Mouse (Mus musculus) CD4-positive, CD25-positive, alpha-beta regulatory T cell, adult 4 months (primary cell): ENCODE results near the gene Setx. TPM values are rescaled to one million over a fixed set of nuclear protein-coding genes. Genes with fewer than 3 reads are reported as not detected.

Source experiments
- ATAC-seq: one replicate; pipeline ENCODE4 v1.8.0; 2017
- polyA plus RNA-seq, 2 experiments: library from polyadenylated mRNA; unstranded; fragments of 100-300 nt; shearing (Covaris generic); gene quantifications; one replicate each; pipeline ENCODE4 v1.2.1; 2017

Gene Setx
- polyA plus RNA-seq, 2 experiments from 2014 or later, result 27.6 to 40.7 TPM

DNA sequence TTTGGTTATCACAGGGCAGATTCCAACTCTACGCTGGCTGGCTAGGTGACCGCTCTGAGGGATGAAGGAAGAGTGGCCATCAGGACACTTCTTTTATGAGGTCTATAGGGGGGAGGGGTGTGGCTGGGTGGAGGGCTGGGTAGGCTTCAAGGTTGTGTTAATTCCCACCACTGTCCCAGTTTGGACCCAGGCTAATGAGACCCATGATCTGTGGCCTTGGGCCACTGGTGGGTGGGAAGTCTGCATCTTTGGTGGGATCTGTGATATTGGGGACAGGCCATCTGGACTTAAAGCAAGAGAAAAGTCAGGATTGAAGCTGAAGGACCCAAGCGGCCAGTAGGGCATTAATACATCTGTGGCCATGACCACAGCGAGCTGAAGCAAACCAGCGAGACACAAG lies 94.8 kb downstream of the Setx start:
- no peak for ATAC-seq

DNA sequence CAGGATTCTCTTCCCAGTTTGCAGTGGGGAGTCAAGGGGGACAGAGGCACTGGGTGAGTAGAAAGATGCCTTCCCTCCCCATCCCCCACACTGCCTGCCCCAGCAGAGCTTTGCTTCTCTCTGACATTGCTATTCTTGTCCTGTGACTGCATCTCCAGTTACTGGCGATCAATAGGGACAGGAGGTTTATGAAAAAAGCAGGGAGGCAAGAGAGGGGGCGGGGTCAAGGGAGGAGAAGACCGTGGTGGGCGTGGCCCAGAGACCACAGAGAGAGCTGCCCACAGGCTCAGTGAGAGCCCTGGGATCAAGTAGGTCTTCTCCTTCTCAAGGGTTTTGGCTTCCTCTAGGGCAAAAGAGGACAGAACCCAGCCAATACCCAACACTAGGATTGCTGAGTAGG lies 98.3 kb downstream of the Setx start:
- ATAC-seq, result no peak

DNA sequence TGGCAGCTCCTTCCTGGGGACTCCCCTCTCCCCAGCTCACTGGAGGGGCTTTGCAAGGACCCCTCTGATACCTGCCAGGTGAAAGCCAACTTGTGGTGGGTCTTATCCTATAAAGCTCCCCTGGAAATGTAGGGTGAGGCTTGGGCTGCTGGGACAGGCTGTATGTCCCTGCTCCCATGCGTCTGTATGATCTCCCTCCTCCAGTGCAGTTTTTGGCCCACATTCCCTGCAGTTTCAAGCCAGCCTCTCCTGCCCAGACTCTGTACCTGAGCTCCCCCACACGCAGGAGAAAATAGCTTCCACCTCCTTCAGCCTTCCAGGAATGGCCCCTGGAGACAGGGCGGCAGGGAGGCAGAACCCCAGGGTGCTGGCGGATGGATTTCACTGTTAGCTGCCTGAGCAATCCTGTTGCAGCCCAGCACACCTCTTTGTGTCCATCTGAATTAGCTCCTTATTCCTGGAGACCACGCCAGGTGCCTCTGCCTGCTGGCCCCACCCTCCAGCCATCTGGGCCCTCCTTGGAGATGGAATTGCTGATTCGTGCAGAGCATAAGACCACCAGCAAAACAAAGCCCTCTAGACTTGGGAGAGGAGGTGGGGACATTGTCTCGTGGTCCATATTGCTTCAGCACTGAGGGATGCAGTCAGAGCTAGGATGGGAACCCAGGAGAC lies 99.7 kb downstream of the Setx start:
- no peak for ATAC-seq

DNA sequence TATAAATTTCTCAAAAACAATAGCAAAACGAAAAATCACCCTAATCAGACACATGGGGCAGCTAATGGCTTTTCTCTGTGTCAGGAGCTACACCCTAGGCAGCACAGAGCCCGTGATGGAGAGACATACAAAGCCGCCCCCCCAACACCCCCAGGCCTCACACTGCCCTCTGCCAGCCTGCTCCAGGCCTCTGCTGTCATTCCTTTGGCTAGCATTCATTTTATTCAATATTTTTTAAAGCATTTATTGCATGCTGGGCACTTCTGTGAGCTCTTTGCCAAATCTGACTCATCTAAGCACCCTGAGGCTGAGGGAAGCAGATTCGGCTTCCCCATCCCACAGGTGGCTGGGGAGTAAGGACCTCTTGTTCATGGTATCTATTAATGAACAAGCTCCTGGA lies 102.7 kb downstream of the Setx start:
- ATAC-seq, result no peak

DNA sequence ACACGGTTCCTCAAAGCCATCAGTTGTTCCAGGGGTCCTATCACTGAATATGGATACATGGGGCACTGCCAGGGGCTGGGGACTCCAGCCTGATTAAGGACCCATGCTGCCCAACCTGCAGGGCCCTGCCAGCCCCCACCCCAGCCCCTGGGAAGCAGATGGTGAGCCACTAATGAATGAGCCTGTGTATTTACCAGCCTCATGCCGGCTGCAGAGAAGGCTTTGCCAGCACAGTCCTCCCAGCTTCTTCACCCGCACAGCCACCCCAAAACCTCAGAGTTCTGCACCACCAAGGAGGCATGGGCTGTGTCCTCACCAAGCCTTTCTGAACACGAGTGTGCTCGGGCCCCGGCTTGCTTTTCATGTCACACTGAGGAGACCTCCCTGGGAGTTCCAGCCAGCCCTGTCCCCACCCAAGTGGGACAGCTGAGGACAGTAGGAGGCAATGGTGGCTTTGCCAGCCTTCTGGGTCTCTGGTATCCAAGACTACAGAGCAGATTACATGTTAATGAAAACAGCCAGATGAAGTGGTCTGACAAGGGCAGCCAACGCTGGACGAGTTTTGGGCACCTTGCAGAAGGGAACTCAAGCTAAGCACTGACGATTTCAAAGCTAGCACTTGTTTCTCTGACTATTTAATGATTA lies 106.3 kb downstream of the Setx start:
- ATAC-seq, result no peak

Other genes with a start within 250 kb of the Setx start
- gene Barhl1, start 207.5 kb upstream of the Setx start, polyA plus RNA-seq, result not detected
- under 1 TPM; 0.46 to 0.47 TPM for gene Cfap77, start 69.1 kb upstream of the Setx start, polyA plus RNA-seq
- gene Ttf1, start 63.9 kb upstream of the Setx start, polyA plus RNA-seq, result 10 to 100 TPM; 20.7 to 24.1 TPM
- 1 to 10 TPM; 2.4 to 3.1 TPM for gene Ntng2, start 128.8 kb downstream of the Setx start, polyA plus RNA-seq
- 10 to 100 TPM; 30.7 to 32.3 TPM for gene Med27, start 222.6 kb downstream of the Setx start, polyA plus RNA-seq